Mouse (Mus musculus) hindbrain, embryonic 13.5 days (tissue): ENCODE measurements around the gene Adora1. TPM values are rescaled to one million over a fixed set of nuclear protein-coding genes. Genes with fewer than 3 reads are reported as not detected.
A peak's percentile ranks its signal among the peaks of the same experiment; 100 is the strongest.

ENCODE experiments used
- ATAC-seq: fragments of 200-750 bp; cut with Nextera tagmentation; 2 replicates; pipeline ENCODE4 v1.8.0; 2017; ENCODE audit warnings: moderate TSS enrichment; ENCODE audit not compliant: low FRiP score
- H3K27ac ChIP-seq: fragments of 300-500 bp; sonication (generic); 2 replicates; pipeline ENCODE4 v1.5.1; 2015; ENCODE audit warnings: inconsistent platforms, mild to moderate bottlenecking, moderate library complexity
- H3K27me3 ChIP-seq: fragments of 300-500 bp; sonication (generic); 2 replicates; pipeline ENCODE4 v1.6.1; 2015; ENCODE audit warnings: mild to moderate bottlenecking, inconsistent platforms
- H3K36me3 ChIP-seq: fragments of 300-500 bp; sonication (generic); 2 replicates; pipeline ENCODE4 v1.6.1; 2015; ENCODE audit warnings: mild to moderate bottlenecking, inconsistent platforms
- H3K4me1 ChIP-seq: fragments of 300-500 bp; sonication (generic); replicated peaks from 2 replicates; pipeline ENCODE4 v1.6.1; 2015; ENCODE audit warnings: inconsistent platforms
- H3K4me2 ChIP-seq: fragments of 300-500 bp; sonication (generic); 2 replicates; pipeline ENCODE4 v1.6.1; 2015; ENCODE audit warnings: inconsistent platforms, mild to moderate bottlenecking, moderate library complexity
- H3K4me3 ChIP-seq: fragments of 300-500 bp; sonication (generic); 2 replicates; pipeline ENCODE4 v1.5.1; 2015; ENCODE audit warnings: mild to moderate bottlenecking, inconsistent platforms
- H3K9ac ChIP-seq: fragments of 300-500 bp; sonication (generic); 2 replicates; pipeline ENCODE4 v1.6.1; 2015; ENCODE audit warnings: mild to moderate bottlenecking, inconsistent platforms
- H3K9me3 ChIP-seq: fragments of 300-500 bp; sonication (generic); 2 replicates; pipeline ENCODE4 v1.6.1; 2016; ENCODE audit warnings: inconsistent platforms
- WGBS: fragments of 180-500 bp; shearing (Covaris S2); methylation state at CpG from one replicate; pipeline ENCODE4 v1.1.7; 2015; 5-methylcytosine and 5-hydroxymethylcytosine counted together
- polyA plus RNA-seq: library from polyadenylated mRNA; unstranded; fragments of >200 nt; fragmentation: Nextera tagmentation; extraction: Ambion mirVana; gene quantifications from 2 replicates; pipeline ENCODE4 v1.2.1, GENCODE M21; 2015

Adora1 gene
- polyA plus RNA-seq, result 10.2 and 10.6 TPM in 2 replicates

DNA sequence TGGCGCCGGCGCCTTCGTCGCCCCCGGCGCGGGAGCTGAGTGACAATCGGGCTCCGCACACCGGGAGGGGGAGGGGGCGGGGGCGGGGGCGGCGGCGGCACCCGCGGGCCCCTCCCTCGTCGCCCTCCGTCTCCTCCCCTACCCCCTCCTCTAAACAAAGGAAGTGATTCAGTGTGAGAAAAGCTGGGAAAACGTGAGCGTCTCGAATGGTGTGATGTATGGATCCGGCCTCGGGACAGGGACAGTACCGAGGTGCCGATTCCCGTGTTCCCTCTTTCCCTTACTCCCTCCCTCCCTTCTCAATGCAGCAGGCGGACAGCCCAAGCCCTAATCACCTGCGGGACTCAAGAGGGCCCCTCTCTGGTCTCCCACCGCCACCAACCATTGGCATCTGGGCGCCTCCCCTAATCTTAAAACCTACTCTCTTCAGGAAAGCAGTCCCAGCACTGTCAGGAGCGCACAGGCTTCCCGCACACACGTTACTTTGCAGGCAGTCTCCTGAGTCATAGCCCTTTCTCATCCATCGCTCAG, at the start of gene Adora1:
Gene Adora1 (minus strand): TSS at position 41 of the 531 bp plus-strand sequence.
- H3K36me3 ChIP-seq, result no peaks in the 10 kb centered on the region
- peaks cover 56% of the 10 kb centered on the region for H3K27me3 ChIP-seq
- WGBS, result under 1% methylated on average over 37 of the region's 37 CpGs
- H3K4me3 ChIP-seq, result peak within 1 kb of the TSS; percentile 52
- H3K4me1 ChIP-seq, result peaks cover 46% of the 10 kb centered on the region
- H3K9ac ChIP-seq, result peak within 1 kb of the TSS; percentile 74
- peak within 1 kb of the TSS; percentile 86 for H3K4me2 ChIP-seq
- peak within 1 kb of the TSS; percentile 35; the same call in 1 of the 2 replicates for H3K27ac ChIP-seq
- no peaks in the 10 kb centered on the region for H3K9me3 ChIP-seq
- peak; percentile 33 for ATAC-seq

DNA sequence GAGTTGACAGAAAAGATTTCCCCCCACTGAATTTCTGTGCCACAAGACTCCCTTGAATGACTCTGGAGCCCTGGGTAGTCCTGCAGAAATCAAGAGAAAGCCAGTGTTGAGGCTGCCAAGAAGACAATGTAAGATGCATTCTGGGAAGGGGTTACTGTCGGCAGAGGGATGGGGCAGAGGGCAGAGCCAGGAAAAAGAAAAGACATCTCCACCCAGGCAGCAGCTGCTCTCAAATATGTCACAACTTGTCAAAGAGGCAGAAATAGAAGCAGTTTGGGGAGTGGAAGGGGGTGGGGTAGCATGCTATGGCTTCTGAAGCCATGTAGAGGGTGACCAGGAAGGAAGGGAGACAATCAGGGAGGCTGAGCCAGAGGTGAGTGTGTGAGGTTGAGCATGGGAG, 47.9 kb upstream of the Adora1 start:
- H3K4me2 ChIP-seq, result no peak overlapping the region
- H3K36me3 ChIP-seq, result no peaks in the 10 kb centered on the region
- 31% methylated on average over 1 of the region's 1 CpGs for WGBS
- H3K4me1 ChIP-seq, result no peaks in the 10 kb centered on the region
- no peaks in the 10 kb centered on the region for H3K9me3 ChIP-seq
- no peaks in the 10 kb centered on the region for H3K27me3 ChIP-seq
- ATAC-seq, result no peak
- no peak overlapping the region for H3K4me3 ChIP-seq
- no peak overlapping the region for H3K9ac ChIP-seq
- no peak overlapping the region for H3K27ac ChIP-seq

DNA sequence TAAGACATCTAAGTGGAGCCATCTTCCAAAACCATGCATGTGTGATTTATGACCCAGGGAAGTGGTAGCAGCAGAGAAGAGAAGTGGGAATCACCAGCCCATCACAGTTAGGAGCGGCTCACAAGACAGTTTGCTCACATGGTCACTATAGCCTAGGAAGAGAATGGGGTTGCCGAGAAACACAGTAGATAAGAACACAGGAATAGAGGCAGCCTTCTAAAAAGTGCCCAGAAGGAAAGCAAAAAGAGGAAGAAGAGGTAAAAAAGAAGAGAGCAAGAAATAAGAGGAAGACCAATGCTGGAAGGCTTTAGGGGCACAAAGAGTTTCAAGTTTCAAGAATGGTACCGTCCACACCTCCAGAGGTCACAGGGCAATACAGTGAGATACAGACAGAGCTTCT, 47.1 kb upstream of the Adora1 start:
- no peak overlapping the region for H3K4me2 ChIP-seq
- no peak overlapping the region for H3K27ac ChIP-seq
- no peaks in the 10 kb centered on the region for H3K36me3 ChIP-seq
- 83% methylated on average over 3 of the region's 3 CpGs for WGBS
- no peak overlapping the region for H3K9ac ChIP-seq
- ATAC-seq, result no peak
- no peaks in the 10 kb centered on the region for H3K27me3 ChIP-seq
- no peaks in the 10 kb centered on the region for H3K9me3 ChIP-seq
- no peaks in the 10 kb centered on the region for H3K4me1 ChIP-seq
- no peak overlapping the region for H3K4me3 ChIP-seq

DNA sequence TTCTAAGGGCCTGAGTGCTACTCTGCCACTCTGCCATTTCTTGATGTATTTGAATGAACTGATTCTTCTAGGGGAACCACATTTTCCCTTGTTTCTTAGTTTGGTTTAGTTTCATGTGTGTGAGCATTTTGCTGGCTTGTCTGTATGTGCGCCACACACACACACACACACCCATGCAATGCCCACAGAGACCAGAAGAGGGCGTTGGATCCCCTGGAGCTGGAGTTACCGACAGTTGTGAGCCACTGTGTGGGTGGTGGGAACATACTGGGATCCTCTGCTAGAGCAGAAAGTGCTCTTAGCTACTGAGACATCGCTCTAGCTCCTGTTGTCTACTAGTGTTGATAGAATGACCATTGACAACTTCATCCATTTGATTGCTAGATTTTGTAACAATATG, 46.3 kb upstream of the Adora1 start:
- WGBS, result 72% methylated on average over 4 of the region's 4 CpGs
- Histone ChIP-seq H3K4me2 (no peak overlapping the region), H3K4me1 (no peaks in the 10 kb centered on the region), H3K27me3 (no peaks in the 10 kb centered on the region), H3K9me3 (no peaks in the 10 kb centered on the region), H3K4me3 (no peak overlapping the region), H3K9ac (no peak overlapping the region), H3K27ac (no peak overlapping the region), H3K36me3 (no peaks in the 10 kb centered on the region)
- no peak for ATAC-seq

DNA sequence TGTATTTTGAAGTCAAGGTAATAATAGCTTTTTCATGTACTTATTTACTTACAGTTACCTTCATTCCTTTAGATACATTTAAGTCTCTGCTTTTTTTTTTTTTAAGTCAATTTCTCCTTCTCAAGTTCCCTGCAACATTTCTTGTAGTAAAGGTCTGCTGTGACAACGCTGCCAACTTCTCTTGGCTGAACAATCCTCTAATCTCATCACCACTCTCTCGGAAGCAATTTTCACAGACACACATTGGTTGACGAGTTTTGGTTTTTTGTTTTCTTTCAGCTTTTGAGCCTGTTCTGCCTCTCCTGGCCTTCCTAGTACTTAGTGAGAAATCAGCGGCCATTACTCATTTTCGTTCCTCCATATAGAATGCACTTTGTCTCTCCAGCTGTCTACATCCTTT, 44.9 kb upstream of the Adora1 start:
- ATAC-seq, result no peak
- Histone ChIP-seq H3K9me3 (no peaks in the 10 kb centered on the region), H3K27me3 (no peaks in the 10 kb centered on the region), H3K36me3 (no peaks in the 10 kb centered on the region), H3K4me1 (no peaks in the 10 kb centered on the region), H3K4me3 (no peak overlapping the region), H3K4me2 (no peak overlapping the region), H3K27ac (no peak overlapping the region), H3K9ac (no peak overlapping the region)
- WGBS, result 86% methylated on average over 5 of the region's 5 CpGs

DNA sequence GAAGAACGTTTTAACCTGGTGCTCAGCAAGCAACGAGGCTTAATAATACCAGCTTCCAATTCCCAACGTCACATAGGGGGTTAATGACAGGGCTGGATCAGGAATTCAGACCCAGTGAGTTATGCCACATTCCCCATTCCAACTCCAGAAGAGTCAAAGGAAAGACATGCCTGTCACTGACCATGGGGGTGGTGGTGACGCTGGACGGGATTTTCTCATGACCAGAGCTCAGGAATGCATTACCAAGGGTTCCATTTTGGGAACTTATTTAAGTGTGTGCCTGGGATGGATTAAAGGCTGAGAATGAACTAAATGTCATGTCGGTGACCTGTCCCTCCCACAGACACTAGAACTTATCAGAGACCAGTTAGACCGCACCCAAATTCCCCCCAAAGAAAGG, 41.6 kb upstream of the Adora1 start:
- no peak overlapping the region for H3K4me3 ChIP-seq
- H3K4me1 ChIP-seq, result peaks cover 17% of the 10 kb centered on the region
- no peak for ATAC-seq
- no peak overlapping the region for H3K27ac ChIP-seq
- no peak overlapping the region for H3K9ac ChIP-seq
- 82% methylated on average over 7 of the region's 7 CpGs for WGBS
- no peaks in the 10 kb centered on the region for H3K36me3 ChIP-seq
- no peaks in the 10 kb centered on the region for H3K9me3 ChIP-seq
- no peak overlapping the region for H3K4me2 ChIP-seq
- no peaks in the 10 kb centered on the region for H3K27me3 ChIP-seq

DNA sequence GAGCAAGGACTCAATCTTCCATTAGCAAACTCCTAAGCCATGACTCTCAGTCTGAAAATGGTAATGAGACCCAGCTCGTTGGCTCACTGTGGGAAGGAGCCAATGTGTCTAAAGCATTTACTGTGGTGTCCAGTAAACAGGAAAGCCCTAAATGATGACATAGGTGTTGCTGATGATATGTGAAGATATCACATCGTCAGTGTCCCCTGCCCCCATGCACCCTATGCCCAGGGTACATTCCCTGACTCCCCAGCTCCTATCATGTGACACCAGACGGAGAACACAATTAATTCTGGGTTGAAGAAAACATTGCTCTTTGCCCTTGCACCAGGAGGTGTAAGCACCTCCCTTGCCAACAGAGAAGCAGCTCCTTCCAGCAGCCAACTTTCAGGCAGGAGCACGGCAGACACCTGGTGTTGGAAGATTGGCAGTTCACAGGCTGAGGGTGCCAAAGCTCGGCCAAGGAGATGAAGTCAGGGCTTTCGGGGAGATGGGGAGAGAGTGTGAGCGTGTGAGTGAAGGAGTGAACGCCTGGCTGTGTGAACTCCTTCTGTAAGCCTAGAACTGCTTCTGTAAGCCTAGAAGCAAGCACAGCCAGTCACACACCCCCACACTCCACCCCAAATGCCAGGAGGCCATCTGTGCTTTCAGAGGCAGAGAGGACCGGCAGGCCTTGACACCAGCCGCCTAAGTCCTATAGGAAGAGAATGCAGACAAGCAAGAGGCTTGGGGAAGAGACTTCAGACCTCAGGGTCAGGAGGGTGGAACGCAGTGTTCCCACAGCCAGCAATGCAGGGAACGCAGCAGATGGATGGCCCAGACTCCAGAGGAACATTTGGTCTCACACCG, 40.6 kb upstream of the Adora1 start:
- no peak for ATAC-seq
- Histone ChIP-seq H3K4me2 (no peak overlapping the region), H3K4me1 (peaks cover 17% of the 10 kb centered on the region), H3K27ac (no peak overlapping the region), H3K9me3 (no peaks in the 10 kb centered on the region), H3K9ac (no peak overlapping the region), H3K27me3 (no peaks in the 10 kb centered on the region), H3K4me3 (no peak overlapping the region), H3K36me3 (no peaks in the 10 kb centered on the region)
- 77% methylated on average over 13 of the region's 13 CpGs for WGBS

DNA sequence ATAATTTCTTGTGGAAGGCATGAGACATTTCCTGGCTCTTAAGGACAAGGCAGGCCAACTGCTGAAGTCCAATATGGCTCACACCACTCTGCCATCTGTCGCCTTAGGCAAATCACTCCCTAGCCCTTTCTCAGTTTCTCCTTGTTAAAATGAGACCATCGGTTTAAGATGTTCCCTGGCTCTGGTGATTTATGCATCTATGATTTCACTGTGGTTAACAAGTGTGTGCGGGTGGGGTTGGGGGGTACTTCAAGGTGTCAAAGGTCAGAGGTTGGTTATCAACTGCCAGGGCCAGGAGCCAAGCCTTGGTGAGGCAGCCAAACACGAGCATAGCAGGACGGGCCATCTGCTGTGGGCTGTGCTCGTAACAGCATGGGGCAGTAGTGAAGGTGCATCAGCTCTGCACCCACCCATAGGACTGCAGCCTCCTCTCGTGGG, 39.3 kb upstream of the Adora1 start:
- H3K4me1 ChIP-seq, result peaks cover 17% of the 10 kb centered on the region
- no peaks in the 10 kb centered on the region for H3K27me3 ChIP-seq
- H3K4me2 ChIP-seq, result no peak overlapping the region
- no peaks in the 10 kb centered on the region for H3K36me3 ChIP-seq
- H3K9me3 ChIP-seq, result no peaks in the 10 kb centered on the region
- peak overlapping the region; percentile 81 for H3K27ac ChIP-seq
- ATAC-seq, result no peak
- no peak overlapping the region for H3K9ac ChIP-seq
- no peak overlapping the region for H3K4me3 ChIP-seq
- 85% methylated on average over 7 of the region's 7 CpGs for WGBS

DNA sequence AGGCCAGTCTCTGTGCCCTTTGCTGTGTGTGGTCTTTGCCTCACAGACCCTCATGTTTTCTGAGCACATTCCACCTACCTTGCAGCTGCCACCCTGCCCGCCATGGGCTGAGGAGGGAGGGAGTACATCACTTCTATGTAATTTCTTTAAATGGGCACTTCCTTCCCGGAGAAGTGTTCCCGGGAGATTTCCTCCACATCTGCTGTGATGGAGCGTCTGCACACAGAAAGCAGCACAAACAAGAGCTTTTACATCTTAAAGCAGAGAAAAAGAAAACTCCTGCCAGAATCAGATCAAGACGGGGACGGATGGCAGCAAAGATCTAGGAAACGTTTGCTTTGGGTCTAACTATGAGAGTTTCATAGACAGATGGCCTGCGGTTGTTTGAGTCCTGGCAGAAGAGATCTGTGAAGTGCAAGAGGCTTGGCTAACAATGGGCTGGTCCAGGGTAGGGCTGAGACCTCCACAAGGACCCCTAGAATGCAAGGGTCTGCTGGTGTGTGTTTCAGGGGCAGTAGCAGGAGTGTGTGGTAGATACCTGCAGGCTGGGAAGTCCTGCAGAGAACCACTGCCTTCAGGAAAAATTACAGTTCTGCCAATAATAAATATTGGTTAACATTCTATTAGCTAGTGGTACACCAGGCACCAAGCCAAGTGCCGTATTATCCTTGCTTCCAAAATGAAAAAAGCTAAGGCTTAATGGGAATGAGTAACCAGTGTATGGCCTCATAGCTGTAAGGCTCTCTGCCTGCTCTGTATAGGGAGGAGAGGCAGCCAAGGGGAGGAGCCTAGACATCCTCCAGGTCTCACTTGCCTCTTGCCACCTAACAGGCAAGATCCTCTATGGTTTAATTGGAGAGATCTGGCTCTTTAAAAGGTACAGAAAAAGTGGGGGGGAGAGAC, 38.5 kb upstream of the Adora1 start:
- no peak overlapping the region for H3K9ac ChIP-seq

DNA sequence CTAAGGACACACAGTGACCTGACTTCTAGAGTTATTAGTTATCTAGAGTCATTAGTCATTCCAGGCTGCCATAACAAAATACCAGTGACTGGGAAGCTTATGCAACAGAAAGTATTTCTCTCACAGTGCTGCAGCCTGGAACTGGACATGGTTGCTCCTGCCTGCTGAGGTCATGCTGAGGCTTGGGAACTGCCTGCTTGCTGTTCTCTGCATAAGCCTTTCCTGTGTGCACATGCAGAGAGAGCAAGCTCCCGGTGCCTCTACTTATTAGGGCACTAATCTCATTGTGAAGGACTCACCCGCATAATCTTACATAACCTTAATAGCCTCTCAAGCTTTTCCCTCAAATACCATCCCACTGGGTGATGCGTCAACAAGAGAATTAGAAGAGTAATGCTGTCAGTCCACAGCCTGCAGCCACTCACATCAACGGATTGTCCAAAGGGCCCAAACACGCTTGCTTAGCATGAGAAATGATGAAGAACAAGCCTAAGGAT, 37.6 kb upstream of the Adora1 start:
- H3K36me3 ChIP-seq, result no peaks in the 10 kb centered on the region
- ATAC-seq, result no peak
- no peaks in the 10 kb centered on the region for H3K9me3 ChIP-seq
- no peak overlapping the region for H3K4me2 ChIP-seq
- no peaks in the 10 kb centered on the region for H3K27me3 ChIP-seq
- H3K9ac ChIP-seq, result no peak overlapping the region
- H3K4me3 ChIP-seq, result no peak overlapping the region
- peaks cover 17% of the 10 kb centered on the region for H3K4me1 ChIP-seq
- WGBS, result 74% methylated on average over 5 of the region's 5 CpGs
- no peak overlapping the region; the same call in 1 of the 2 replicates for H3K27ac ChIP-seq

More for the DNA sequence above, 38.5 kb upstream of the Adora1 start:
- peak overlapping the region; percentile 81 for H3K27ac ChIP-seq
- 57% methylated on average over 9 of the region's 9 CpGs for WGBS
- H3K4me1 ChIP-seq, result peaks cover 17% of the 10 kb centered on the region
- no peaks in the 10 kb centered on the region for H3K36me3 ChIP-seq
- no peak overlapping the region for H3K4me2 ChIP-seq
- H3K4me3 ChIP-seq, result no peak overlapping the region
- 0 out of 2 replicates have a peak, but pooled peaks have one; percentile 54 for ATAC-seq
- no peaks in the 10 kb centered on the region for H3K27me3 ChIP-seq
- H3K9me3 ChIP-seq, result no peaks in the 10 kb centered on the region

DNA sequence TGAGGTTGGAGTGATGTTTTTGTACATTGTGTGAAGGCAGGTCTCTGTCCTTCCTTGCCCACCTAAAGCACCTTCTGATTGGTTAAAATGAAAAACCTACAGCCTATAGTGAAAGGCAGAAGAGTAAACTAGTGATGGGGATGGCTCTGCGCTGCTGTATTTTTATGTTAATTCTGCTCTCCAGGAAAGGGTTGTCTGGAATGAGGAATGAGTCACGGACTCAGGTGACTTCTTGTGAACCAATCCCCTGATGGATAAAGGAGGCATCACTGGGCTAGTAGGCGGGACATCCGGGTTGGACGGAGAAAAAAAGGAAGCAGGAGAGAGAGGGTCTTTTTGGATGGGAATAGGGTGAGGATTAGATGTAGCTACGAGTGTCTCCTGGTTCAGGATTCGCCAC, 34.8 kb upstream of the Adora1 start:
- Histone ChIP-seq H3K27ac (no peak overlapping the region), H3K4me2 (no peak overlapping the region), H3K4me1 (peaks cover 25% of the 10 kb centered on the region), H3K27me3 (no peaks in the 10 kb centered on the region), H3K9me3 (no peaks in the 10 kb centered on the region), H3K4me3 (no peak overlapping the region), H3K36me3 (no peaks in the 10 kb centered on the region), H3K9ac (no peak overlapping the region)
- 68% methylated on average over 7 of the region's 7 CpGs for WGBS
- ATAC-seq, result no peak

DNA sequence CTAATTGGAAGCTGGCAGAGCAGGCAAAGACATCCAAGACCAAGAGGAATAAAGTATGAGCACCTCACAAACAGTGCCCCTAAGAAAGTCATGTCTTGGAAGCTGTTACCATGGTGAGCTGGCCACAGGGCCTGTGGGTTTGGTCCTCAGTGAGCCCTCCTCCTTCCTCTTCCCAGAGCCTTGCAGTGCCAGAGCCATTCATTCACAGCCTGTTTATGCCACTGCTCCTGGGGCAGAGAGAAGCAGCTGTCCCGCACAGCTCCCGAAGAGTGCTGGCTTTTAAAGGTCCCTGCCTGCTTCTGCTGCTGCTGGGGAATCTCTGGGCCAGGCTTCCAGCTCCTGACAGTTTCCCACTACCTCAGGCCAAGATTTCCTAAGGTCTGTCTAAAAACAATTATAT, 30.6 kb upstream of the Adora1 start:
- H3K4me1 ChIP-seq, result peaks cover 8% of the 10 kb centered on the region; the same call in 1 of the 2 replicates
- ATAC-seq, result peak; percentile 59; the same call in 1 of the 2 replicates
- no peak overlapping the region for H3K9ac ChIP-seq
- H3K4me3 ChIP-seq, result no peak overlapping the region
- peak overlapping the region; percentile 30; the same call in 1 of the 2 replicates for H3K27ac ChIP-seq
- no peak overlapping the region for H3K4me2 ChIP-seq
- peaks cover 8% of the 10 kb centered on the region; the same call in 1 of the 2 replicates for H3K9me3 ChIP-seq
- no peaks in the 10 kb centered on the region for H3K27me3 ChIP-seq
- WGBS, result 15% methylated on average over 2 of the region's 2 CpGs
- H3K36me3 ChIP-seq, result no peaks in the 10 kb centered on the region
